Mouse (Mus musculus) olfactory bulb, adult 2 months (tissue): ENCODE measurements at regions not wholly inside any gene's neighbourhood (a gene's known extent, or its start where the extent isn't known, plus 50 kb on each side); places are given as distances from the start of the nearest gene placed in this dataset.

Experiments
- H3K27ac ChIP-seq: fragments of 200-500 bp; 2 replicates; pipeline ENCODE4 v1.5.1; 2012; ENCODE audit warnings: low read depth, low read length; ENCODE audit not compliant: insufficient read depth
- H3K4me1 ChIP-seq: fragments of 200-500 bp; 2 replicates; pipeline ENCODE4 v1.6.1; 2012; ENCODE audit warnings: low read length; ENCODE audit not compliant: control insufficient read depth, insufficient read depth
- H3K4me3 ChIP-seq: fragments of 200-500 bp; 2 replicates; pipeline ENCODE4 v1.5.1; 2012; ENCODE audit warnings: mild to moderate bottlenecking, low read depth, low read length, moderate library complexity; ENCODE audit not compliant: insufficient read depth
- CTCF ChIP-seq: fragments of 200-500 bp; IDR thresholded peaks from 2 replicates; pipeline ENCODE4 v1.5.1; 2012; ENCODE audit warnings: low read depth, mild to moderate bottlenecking, low read length, moderate library complexity; ENCODE audit not compliant: insufficient read depth
- POLR2A ChIP-seq: fragments of 200-500 bp; IDR thresholded peaks from 2 replicates; pipeline ENCODE4 v1.6.1; 2012; ENCODE audit warnings: mild to moderate bottlenecking, low read depth, low read length, moderate library complexity; ENCODE audit not compliant: insufficient read depth
- WGBS: fragments of 180-500 bp; shearing (Covaris S2); methylation state at CpG from one replicate; pipeline ENCODE4 v1.1.7; 2018; 5-methylcytosine and 5-hydroxymethylcytosine counted together

- WGBS, result 50% methylated on average over 7 of the region's 7 CpGs
- no peak overlapping the region for H3K4me3 ChIP-seq
- peaks cover 14% of the 10 kb centered on the region for H3K4me1 ChIP-seq
- TF ChIP-seq POLR2A (no peak), CTCF (no peak)
- no peak overlapping the region for H3K27ac ChIP-seq
These were observed 158.7 kb upstream of the Dio3 start for GRCm38 (mm10) chr12:110120141-110120540.

DNA sequence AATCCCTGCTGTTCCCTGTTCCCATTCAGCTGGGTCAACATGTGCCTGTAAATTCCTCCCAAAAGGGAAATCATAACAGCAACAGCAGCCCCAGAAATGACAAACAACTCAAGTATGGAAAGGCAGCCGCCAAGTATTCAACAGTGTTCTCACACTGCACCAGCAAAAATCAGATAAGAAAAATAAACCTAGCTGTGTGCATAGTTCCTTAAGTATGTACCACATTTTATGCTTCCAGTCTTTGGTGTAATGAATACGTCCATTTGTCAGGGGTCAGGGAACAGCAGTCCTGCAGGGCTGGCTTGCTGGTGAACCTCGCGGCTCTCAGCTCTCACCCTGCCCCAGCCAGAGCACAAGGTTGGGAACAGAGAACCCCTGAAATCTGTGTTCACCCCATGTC is 155.9 kb upstream of the Dio3 start:
- Histone ChIP-seq H3K4me3 (no peak overlapping the region), H3K27ac (no peak overlapping the region), H3K4me1 (peaks cover 8% of the 10 kb centered on the region; the same call in 1 of the 2 replicates)
- TF ChIP-seq POLR2A (no peak), CTCF (no peak)
- 86% methylated on average over 4 of the region's 4 CpGs for WGBS

- TF ChIP-seq CTCF (no peak), POLR2A (no peak)
- H3K27ac ChIP-seq, result no peak overlapping the region
- peaks cover 5% of the 10 kb centered on the region; the same call in 1 of the 2 replicates for H3K4me1 ChIP-seq
- H3K4me3 ChIP-seq, result no peak overlapping the region
- 16% methylated on average over 7 of the region's 7 CpGs for WGBS
These were observed 152.3 kb upstream of the Dio3 start for GRCm38 (mm10) chr12:110126525-110126924.

- no peak overlapping the region for H3K27ac ChIP-seq
- TF ChIP-seq CTCF (no peak), POLR2A (no peak)
- no peaks in the 10 kb centered on the region for H3K4me1 ChIP-seq
- WGBS, result 77% methylated on average over 5 of the region's 5 CpGs
- H3K4me3 ChIP-seq, result no peak overlapping the region
These were observed 133.5 kb upstream of the Dio3 start for GRCm38 (mm10) chr12:110145379-110145778.

DNA sequence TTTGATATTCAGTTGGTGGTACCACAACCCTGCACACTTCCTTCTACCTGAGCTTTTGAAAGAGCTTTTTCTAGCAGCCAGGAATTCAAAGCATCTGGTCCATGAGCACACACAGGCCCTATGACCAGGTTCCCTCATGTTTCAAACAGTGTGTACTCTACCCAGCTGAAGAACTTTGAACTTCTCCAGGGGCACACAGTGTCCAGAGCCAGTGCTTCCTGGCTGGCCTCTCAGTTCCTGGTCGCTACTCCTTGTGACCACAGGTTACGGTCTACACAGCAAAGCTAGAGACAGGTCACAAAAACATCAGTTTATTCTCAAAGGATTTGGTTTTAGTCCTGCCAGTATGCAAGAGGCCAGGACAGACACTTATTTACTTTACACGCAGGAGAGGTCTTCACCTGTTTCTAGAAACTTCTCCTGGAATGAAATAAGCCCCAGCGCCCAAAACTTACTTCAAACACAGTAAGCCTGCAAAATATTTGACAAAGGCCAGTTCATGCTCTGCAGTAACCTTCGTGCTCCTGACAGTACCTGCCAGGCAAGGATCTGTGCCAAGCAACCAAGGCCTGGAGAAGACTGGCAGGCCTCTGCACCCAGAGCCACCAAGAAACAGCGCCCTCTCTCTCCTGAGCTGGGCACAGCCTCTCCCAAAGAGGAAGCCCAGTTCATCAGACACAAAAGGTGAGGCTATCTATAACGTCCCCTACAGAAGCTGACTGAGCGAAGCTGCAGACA is 124.5 kb upstream of the Dio3 start:
- Histone ChIP-seq H3K4me1 (peaks cover 2% of the 10 kb centered on the region; the same call in 1 of the 2 replicates), H3K27ac (no peak overlapping the region), H3K4me3 (no peak overlapping the region)
- TF ChIP-seq POLR2A, result no peak
- TF ChIP-seq CTCF, result no peak
- 92% methylated on average over 8 of the region's 8 CpGs for WGBS

GRCm38 (mm10) chr12:110154963-110155325 is 123.9 kb upstream of the Dio3 start:
- 82% methylated on average over 4 of the region's 4 CpGs for WGBS
- Histone ChIP-seq H3K4me1 (peaks cover 2% of the 10 kb centered on the region; the same call in 1 of the 2 replicates), H3K4me3 (no peak overlapping the region), H3K27ac (no peak overlapping the region)
- TF ChIP-seq CTCF, result no peak
- TF ChIP-seq POLR2A, result no peak

DNA sequence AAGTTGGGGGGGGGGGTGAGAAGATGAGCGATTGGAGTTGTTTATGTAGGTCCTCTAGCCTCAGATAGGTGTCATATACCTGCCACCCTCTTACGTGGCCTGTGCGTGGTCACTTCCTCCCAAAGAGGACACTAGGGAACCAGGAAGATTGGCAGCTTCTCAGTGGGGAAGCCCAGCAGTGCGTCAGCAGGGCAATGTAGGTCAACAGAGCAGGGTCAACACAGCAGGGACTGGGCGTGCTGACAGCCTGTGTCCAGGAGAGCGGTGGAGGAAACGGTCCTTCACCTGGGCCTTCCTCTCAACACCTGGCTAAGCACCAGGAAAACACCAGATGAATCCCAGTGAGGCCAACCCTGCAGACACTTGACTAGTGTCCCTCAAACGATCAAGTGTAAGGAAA is 122.4 kb upstream of the Dio3 start:
- WGBS, result 64% methylated on average over 8 of the region's 8 CpGs
- Histone ChIP-seq H3K27ac (no peak overlapping the region), H3K4me1 (peaks cover 2% of the 10 kb centered on the region; the same call in 1 of the 2 replicates), H3K4me3 (no peak overlapping the region)
- TF ChIP-seq CTCF (no peak), POLR2A (no peak)

DNA sequence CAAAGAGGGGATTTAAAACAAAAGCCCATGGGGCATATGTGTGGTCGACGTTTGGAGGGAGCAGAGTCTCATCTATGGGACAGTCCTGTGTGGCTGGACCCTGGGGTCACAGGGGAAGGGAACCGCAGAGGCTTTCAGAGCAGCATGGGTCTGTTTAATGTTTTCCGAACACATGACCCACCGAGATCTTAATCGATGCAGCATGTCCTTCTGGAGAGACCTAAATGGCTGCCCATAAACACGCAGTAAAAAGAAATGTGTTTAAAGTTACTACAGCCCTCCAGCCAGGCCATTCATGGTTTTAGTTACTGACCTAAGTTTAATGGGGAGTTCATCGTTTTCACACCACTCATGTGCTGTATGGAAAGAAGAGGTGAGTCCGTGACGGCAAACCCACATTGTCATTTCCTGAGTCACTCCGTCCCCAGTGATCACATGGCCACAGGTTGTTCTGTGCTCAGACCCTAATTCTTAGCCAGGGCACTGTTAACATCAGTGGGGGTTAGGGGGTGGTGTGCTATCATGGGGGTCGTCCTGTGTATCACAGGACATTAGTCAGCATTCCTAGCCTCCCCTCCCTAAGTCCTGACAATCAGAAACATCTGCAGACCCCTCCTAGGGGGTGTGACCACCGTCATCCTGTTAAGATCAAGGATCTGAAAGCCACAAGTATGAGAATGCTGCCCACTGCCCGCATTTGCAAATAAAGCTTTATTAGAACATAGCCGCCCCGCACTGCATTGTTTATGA is 120.7 kb upstream of the Dio3 start:
- Histone ChIP-seq H3K27ac (no peak overlapping the region), H3K4me3 (no peak overlapping the region), H3K4me1 (peaks cover 2% of the 10 kb centered on the region; the same call in 1 of the 2 replicates)
- no peak for TF ChIP-seq POLR2A
- TF ChIP-seq CTCF, result no peak
- 87% methylated on average over 16 of the region's 16 CpGs for WGBS

DNA sequence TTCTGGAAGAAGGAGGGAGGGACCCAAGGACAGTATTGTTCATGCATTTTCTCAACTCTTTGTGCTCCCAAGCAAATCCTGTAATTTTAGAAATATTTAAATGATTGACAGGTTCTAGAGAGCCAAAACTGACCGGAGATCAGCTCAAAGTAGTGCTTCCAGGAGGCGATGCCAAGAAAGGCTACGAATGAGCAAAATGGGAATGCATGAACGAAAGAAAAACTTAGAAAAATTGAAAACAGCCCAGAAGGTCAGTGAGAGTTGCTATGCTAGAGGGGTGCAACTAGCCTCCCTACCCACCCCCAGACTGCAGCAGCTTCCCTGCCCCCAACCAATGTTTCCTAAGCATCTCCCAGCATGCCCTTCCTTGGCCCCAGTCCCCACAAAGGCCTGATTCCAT is 117.6 kb upstream of the Dio3 start:
- peaks cover 2% of the 10 kb centered on the region; the same call in 1 of the 2 replicates for H3K4me1 ChIP-seq
- H3K27ac ChIP-seq, result no peak overlapping the region
- H3K4me3 ChIP-seq, result no peak overlapping the region
- 72% methylated on average over 4 of the region's 4 CpGs for WGBS
- TF ChIP-seq POLR2A, result no peak
- TF ChIP-seq CTCF, result no peak
